Mouse (Mus musculus): ENCODE measurements around the gene Trpc2.
A peak's percentile ranks its signal among the peaks of the same experiment; 100 is the strongest.
"Not testable (repeated sequence)": the region's sequence is repeated elsewhere in the genome, so short reads cannot be mapped to it uniquely, and the experiment has no call there.

Gene Trpc2

GRCm38 (mm10) chr7:102082816-102083215, at the start of gene Trpc2:
Gene Trpc2 (plus strand): TSS chr7:102083116.
- no peak for DNase-seq (ENCODE audit: low spot score in 2 of 2)

- no peak for DNase-seq (ENCODE audit: low spot score in 2 of 2)
Observed at GRCm38 (mm10) chr7:102034904-102035303, 48.0 kb upstream of the Trpc2 start.

- no peak for DNase-seq (ENCODE audit: low spot score in 2 of 2)
Observed at GRCm38 (mm10) chr7:102035534-102035933, 47.4 kb upstream of the Trpc2 start.

- DNase-seq (ENCODE audit: low spot score in 2 of 2), result no peak
Observed at GRCm38 (mm10) chr7:102037318-102037717, 45.6 kb upstream of the Trpc2 start.

GRCm38 (mm10) chr7:102042314-102042713, 40.6 kb upstream of the Trpc2 start:
- no peak for DNase-seq (ENCODE audit: low spot score in 2 of 2)

- DNase-seq (ENCODE audit: low spot score in 2 of 2), result not testable (repeated sequence)
Observed at GRCm38 (mm10) chr7:102048524-102048923, 34.4 kb upstream of the Trpc2 start.

GRCm38 (mm10) chr7:102061353-102061752, 21.6 kb upstream of the Trpc2 start:
- no peak for DNase-seq (ENCODE audit: low spot score in 2 of 2)

GRCm38 (mm10) chr7:102062203-102062602, 20.7 kb upstream of the Trpc2 start:
- no peak for DNase-seq (ENCODE audit: low spot score in 2 of 2)

- DNase-seq (ENCODE audit: low spot score in 2 of 2), result no peak
Observed at GRCm38 (mm10) chr7:102063891-102064290, 19.0 kb upstream of the Trpc2 start.

GRCm38 (mm10) chr7:102064655-102065045, 18.3 kb upstream of the Trpc2 start:
- DNase-seq (ENCODE audit: low spot score in 2 of 2), result no peak

- peak; percentile 86 to 92 for DNase-seq (ENCODE audit: low spot score in 2 of 2)
Observed at GRCm38 (mm10) chr7:102065046-102065891, 17.6 kb upstream of the Trpc2 start, which contains the start of the genes Rnf121, Xndc1 and Xntrpc. Gene Rnf121 (minus strand): TSS chr7:102065469. Gene Xndc1 (plus strand): TSS chr7:102065511. Gene Xntrpc (plus strand): TSS chr7:102065713.

- no peak for DNase-seq (ENCODE audit: low spot score in 2 of 2)
Observed at GRCm38 (mm10) chr7:102066363-102066762, 16.6 kb upstream of the Trpc2 start.

- no peak for DNase-seq (ENCODE audit: low spot score in 2 of 2)
Observed at GRCm38 (mm10) chr7:102076714-102077296, 6.1 kb upstream of the Trpc2 start.

- no peak for DNase-seq (ENCODE audit: low spot score in 2 of 2)
Observed at GRCm38 (mm10) chr7:102078517-102078916, 4.4 kb upstream of the Trpc2 start.

GRCm38 (mm10) chr7:102080311-102080710, 2.6 kb upstream of the Trpc2 start:
- no peak for DNase-seq (ENCODE audit: low spot score in 2 of 2)

GRCm38 (mm10) chr7:102081784-102082183, 1.1 kb upstream of the Trpc2 start:
- no peak for DNase-seq (ENCODE audit: low spot score in 2 of 2)

GRCm38 (mm10) chr7:102084041-102084696, 1.3 kb downstream of the Trpc2 start:
- no peak for DNase-seq (ENCODE audit: low spot score in 2 of 2)

GRCm38 (mm10) chr7:102087336-102087735, 4.4 kb downstream of the Trpc2 start:
- DNase-seq (ENCODE audit: low spot score in 2 of 2), result no peak

GRCm38 (mm10) chr7:102099760-102100661, 17.1 kb downstream of the Trpc2 start:
- no peak for DNase-seq (ENCODE audit: low spot score in 2 of 2)

GRCm38 (mm10) chr7:102100868-102101267, 18.0 kb downstream of the Trpc2 start:
- DNase-seq (ENCODE audit: low spot score in 2 of 2), result no peak

- no peak for DNase-seq (ENCODE audit: low spot score in 2 of 2)
Observed at GRCm38 (mm10) chr7:102101487-102101886, 18.6 kb downstream of the Trpc2 start, which contains the start of gene Art1. Gene Art1 (plus strand): TSS chr7:102101743.
